Mouse (Mus musculus): ENCODE results near the gene Prph. TPM values are rescaled to one million over a fixed set of nuclear protein-coding genes. Genes with fewer than 3 reads are reported as not detected.

Prph gene
- polyA plus RNA-seq, 1 experiment from 2014 or later = 8.1 TPM

- 96% methylated on average over 16 of the region's 16 CpGs for WGBS
- Histone ChIP-seq H3K36me3 (peaks cover 43% of the 10 kb centered on the region), H3K27me3 (peaks cover 46% of the 10 kb centered on the region), H3K4me2 (replicated peaks) (no peak overlapping the region), H3K27ac (replicated peaks) (no peak overlapping the region), H3K4me1 (peaks cover 11% of the 10 kb centered on the region), H3K9ac (replicated peaks) (no peak overlapping the region), H3K9me3 (no peaks in the 10 kb centered on the region), H3K4me3 (no peak overlapping the region)
- no peak for ATAC-seq (ENCODE audit: low FRiP score, low read depth)
Measured at GRCm38 (mm10) chr15:99082840-99083239, 27.9 kb downstream of the Prph start.

- WGBS = 71% methylated on average over 9 of the region's 9 CpGs
- no peaks in the 10 kb centered on the region for H3K9me3 ChIP-seq
- peaks cover 39% of the 10 kb centered on the region for H3K36me3 ChIP-seq
- no peak overlapping the region for H3K4me3 ChIP-seq
- no peak overlapping the region for H3K27ac ChIP-seq (replicated peaks)
- H3K4me2 ChIP-seq (replicated peaks) = no peak overlapping the region
- H3K27me3 ChIP-seq = peaks cover 50% of the 10 kb centered on the region
- ATAC-seq (ENCODE audit: low FRiP score, low read depth) = no peak
- H3K9ac ChIP-seq (replicated peaks) = no peak overlapping the region
- H3K4me1 ChIP-seq = peaks cover 12% of the 10 kb centered on the region
Measured at GRCm38 (mm10) chr15:99083258-99083657, 28.3 kb downstream of the Prph start.

- Histone ChIP-seq H3K36me3 (peaks cover 34% of the 10 kb centered on the region), H3K4me2 (replicated peaks) (peak overlapping the region; percentile 22), H3K27ac (replicated peaks) (no peak overlapping the region), H3K4me1 (peaks cover 14% of the 10 kb centered on the region), H3K27me3 (peaks cover 58% of the 10 kb centered on the region), H3K9ac (replicated peaks) (0 out of 2 replicates have a peak overlapping the region, but pooled peaks have one; percentile 28), H3K4me3 (no peak overlapping the region), H3K9me3 (no peaks in the 10 kb centered on the region)
- no peak for ATAC-seq (ENCODE audit: low FRiP score, low read depth)
- whole genome bisulfite sequencing = 6% methylated on average over 11 of the region's 11 CpGs
Measured at GRCm38 (mm10) chr15:99083867-99084557, 29.0 kb downstream of the Prph start.

GRCm38 (mm10) chr15:99084618-99085017 lies 29.6 kb downstream of the Prph start:
- Histone ChIP-seq H3K9me3 (no peaks in the 10 kb centered on the region), H3K4me2 (replicated peaks) (peak overlapping the region; percentile 49), H3K9ac (replicated peaks) (0 out of 2 replicates have a peak overlapping the region, but pooled peaks have one; percentile 28), H3K27me3 (peaks cover 64% of the 10 kb centered on the region), H3K36me3 (peaks cover 34% of the 10 kb centered on the region), H3K4me3 (no peak overlapping the region), H3K4me1 (peaks cover 19% of the 10 kb centered on the region), H3K27ac (replicated peaks) (no peak overlapping the region)
- WGBS = 9% methylated on average over 19 of the region's 19 CpGs
- ATAC-seq (ENCODE audit: low FRiP score, low read depth) = no peak

- 0 out of 2 replicates have a peak overlapping the region, but pooled peaks have one; percentile 7 for H3K9ac ChIP-seq (replicated peaks)
- H3K4me3 ChIP-seq = peak overlapping the region; percentile 39
- no peaks in the 10 kb centered on the region for H3K9me3 ChIP-seq
- no peak for ATAC-seq (ENCODE audit: low FRiP score, low read depth)
- H3K27ac ChIP-seq (replicated peaks) = no peak overlapping the region
- H3K27me3 ChIP-seq = peaks cover 77% of the 10 kb centered on the region
- H3K4me2 ChIP-seq (replicated peaks) = peak overlapping the region; percentile 49
- H3K36me3 ChIP-seq = peaks cover 23% of the 10 kb centered on the region
- 67% methylated on average over 4 of the region's 4 CpGs for WGBS
- peaks cover 28% of the 10 kb centered on the region for H3K4me1 ChIP-seq
Measured at GRCm38 (mm10) chr15:99085997-99086396, 31.0 kb downstream of the Prph start.

GRCm38 (mm10) chr15:99087253-99088075 lies 32.5 kb downstream of the Prph start, which contains the start of gene C1ql4:
C1ql4 (minus strand) TSS chr15:99087817.
- Histone ChIP-seq H3K4me3 (peak within 1 kb of the TSS; percentile 39), H3K9ac (replicated peaks) (peak within 1 kb of the TSS; percentile 45), H3K27ac (replicated peaks) (peak within 1 kb of the TSS; percentile 76; the same call in 1 of the 2 replicates), H3K27me3 (peaks cover 92% of the 10 kb centered on the region), H3K9me3 (no peaks in the 10 kb centered on the region), H3K4me2 (replicated peaks) (peak within 1 kb of the TSS; percentile 49), H3K4me1 (peaks cover 28% of the 10 kb centered on the region), H3K36me3 (peaks cover 9% of the 10 kb centered on the region)
- WGBS = 6% methylated on average over 59 of the region's 60 CpGs
- ATAC-seq (ENCODE audit: low FRiP score, low read depth) = no peak

- peak; percentile 63 for ATAC-seq (ENCODE audit: low FRiP score, low read depth)
- Histone ChIP-seq H3K4me1 (peaks cover 35% of the 10 kb centered on the region), H3K9me3 (no peaks in the 10 kb centered on the region)
Measured at GRCm38 (mm10) chr15:99088292-99088691, 33.3 kb downstream of the Prph start.

GRCm38 (mm10) chr15:99089069-99089468 lies 34.1 kb downstream of the Prph start:
- Histone ChIP-seq H3K9ac (replicated peaks) (no peak overlapping the region; the same call in 1 of the 2 replicates), H3K9me3 (no peaks in the 10 kb centered on the region), H3K27ac (replicated peaks) (peak overlapping the region; percentile 76), H3K27me3 (peaks cover 96% of the 10 kb centered on the region), H3K36me3 (no peaks in the 10 kb centered on the region), H3K4me3 (0 out of 2 replicates have a peak overlapping the region, but pooled peaks have one; percentile 3), H3K4me1 (peaks cover 40% of the 10 kb centered on the region), H3K4me2 (replicated peaks) (peak overlapping the region; percentile 49)
- no peak for ATAC-seq (ENCODE audit: low FRiP score, low read depth)
- 6% methylated on average over 14 of the region's 14 CpGs for WGBS

More at GRCm38 (mm10) chr15:99088292-99088691, 33.3 kb downstream of the Prph start:
- Histone ChIP-seq H3K27ac (replicated peaks) (peak overlapping the region; percentile 76; the same call in 1 of the 2 replicates), H3K9ac (replicated peaks) (peak overlapping the region; percentile 45), H3K36me3 (peaks cover under 1% of the 10 kb centered on the region; the same call in 1 of the 2 replicates), H3K27me3 (peaks cover 98% of the 10 kb centered on the region), H3K4me3 (peak overlapping the region; percentile 39), H3K4me2 (replicated peaks) (peak overlapping the region; percentile 49)
- under 1% methylated on average over 27 of the region's 27 CpGs for WGBS

GRCm38 (mm10) chr15:99092870-99093269 lies 37.9 kb downstream of the Prph start, which contains the start of gene Dnajc22:
Dnajc22 (plus strand) TSS chr15:99093170.
- Histone ChIP-seq H3K27me3 (peaks cover 94% of the 10 kb centered on the region), H3K4me3 (peak within 1 kb of the TSS; percentile 45), H3K36me3 (no peaks in the 10 kb centered on the region), H3K9ac (replicated peaks) (peak within 1 kb of the TSS; percentile 47), H3K4me2 (replicated peaks) (peak within 1 kb of the TSS; percentile 81), H3K4me1 (peaks cover 72% of the 10 kb centered on the region), H3K27ac (replicated peaks) (peak within 1 kb of the TSS; percentile 77), H3K9me3 (no peaks in the 10 kb centered on the region)
- ATAC-seq (ENCODE audit: low FRiP score, low read depth) = no peak
- WGBS = 12% methylated on average over 8 of the region's 8 CpGs

- H3K27ac ChIP-seq (replicated peaks) = peak overlapping the region; percentile 77
- WGBS = under 1% methylated on average over 56 of the region's 56 CpGs
- peak overlapping the region; percentile 45 for H3K4me3 ChIP-seq
- no peaks in the 10 kb centered on the region for H3K9me3 ChIP-seq
- no peaks in the 10 kb centered on the region for H3K36me3 ChIP-seq
- H3K9ac ChIP-seq (replicated peaks) = peak overlapping the region; percentile 47
- H3K27me3 ChIP-seq = peaks cover 94% of the 10 kb centered on the region
- peaks cover 72% of the 10 kb centered on the region for H3K4me1 ChIP-seq
- peak; percentile 61 for ATAC-seq (ENCODE audit: low FRiP score, low read depth)
- H3K4me2 ChIP-seq (replicated peaks) = peak overlapping the region; percentile 81
Measured at GRCm38 (mm10) chr15:99093291-99094258, 38.6 kb downstream of the Prph start.
